Mouse (Mus musculus): Measurements from ENCODE around the gene Adra1b.

- no peak for TF ChIP-seq CTCF (IDR thresholded peaks at IDR 0.05; ENCODE audit: low read depth, low read length)
- TF ChIP-seq GATA2 (IDR thresholded peaks at IDR 0.05; ENCODE audit: borderline replicate concordance, low read depth, low read length): no peak
- TF ChIP-seq TAL1 (conservative IDR thresholded peaks at IDR 0.05; ENCODE audit: low read depth, low read length): no peak
These were observed 49.3 kb upstream of the Adra1b start for GRCm38 (mm10) chr11:43950274-43950673.
